Mouse (Mus musculus) kidney, postnatal 0 days (tissue): ENCODE measurements around the gene Ugdh. TPM values are rescaled to one million over a fixed set of nuclear protein-coding genes. Genes with fewer than 3 reads are reported as not detected.
A peak's percentile ranks its signal among the peaks of the same experiment; 100 is the strongest.
"Not testable (repeated sequence)": the region's sequence is repeated elsewhere in the genome, so short reads cannot be mapped to it uniquely, and the experiment has no call there.

Source experiments
- ATAC-seq: fragments of 200-750 bp; cut with Nextera tagmentation; replicated peaks from 2 replicates; pipeline ENCODE4 v1.8.0; 2017; ENCODE audit warnings: low read depth, moderate number of reproducible peaks, moderate TSS enrichment, moderate library complexity; ENCODE audit not compliant: low FRiP score
- DNase-seq: peaks from one replicate; pipeline ENCODE4 v3.0.0-alpha.2; 2016; ENCODE audit warnings: low spot score
- H3K27ac ChIP-seq: fragments of 300-500 bp; sonication (generic); 2 replicates; pipeline ENCODE4 v1.5.1; 2014; ENCODE audit warnings: mild to moderate bottlenecking
- H3K27me3 ChIP-seq: fragments of 300-500 bp; sonication (generic); 2 replicates; pipeline ENCODE4 v1.6.1; 2014; ENCODE audit warnings: low read length, mixed read lengths; ENCODE audit not compliant: insufficient read depth
- H3K36me3 ChIP-seq: fragments of 300-500 bp; sonication (generic); 2 replicates; pipeline ENCODE4 v1.6.1; 2014; ENCODE audit warnings: low read length, mixed read lengths; ENCODE audit not compliant: insufficient read depth
- H3K4me1 ChIP-seq: fragments of 300-500 bp; sonication (generic); replicated peaks from 2 replicates; pipeline ENCODE4 v1.6.1; 2014; ENCODE audit warnings: antibody characterized with exemption, low read length, mixed read lengths; ENCODE audit not compliant: insufficient read depth
- H3K4me2 ChIP-seq: fragments of 300-500 bp; sonication (generic); 2 replicates; pipeline ENCODE4 v1.6.1; 2014; ENCODE audit warnings: mild to moderate bottlenecking, low read length, moderate library complexity, mixed read lengths
- H3K4me3 ChIP-seq: fragments of 300-500 bp; sonication (generic); replicated peaks from 2 replicates; pipeline ENCODE4 v1.5.1; 2014; ENCODE audit warnings: low read depth, low read length
- H3K9ac ChIP-seq: fragments of 300-500 bp; sonication (generic); 2 replicates; pipeline ENCODE4 v1.6.1; 2014; ENCODE audit warnings: low read depth, low read length
- H3K9me3 ChIP-seq: fragments of 300-500 bp; sonication (generic); replicated peaks from 2 replicates; pipeline ENCODE4 v1.6.1; 2016; ENCODE audit warnings: low read length, inconsistent platforms, mixed read lengths
- CTCF ChIP-seq: IDR thresholded peaks from 2 replicates; pipeline ENCODE4 v1.5.1; 2016; ENCODE audit warnings: antibody characterized with exemption, low read depth, mild to moderate bottlenecking, moderate library complexity
- WGBS: fragments of 180-500 bp; shearing (Covaris S2); extraction: QIAGEN DNeasy Blood & Tissue Kit; methylation state at CpG from one replicate; pipeline ENCODE4 v1.1.7; 2014; 5-methylcytosine and 5-hydroxymethylcytosine counted together
- polyA plus RNA-seq: library from polyadenylated mRNA; unstranded; fragments of >200 nt; fragmentation: Nextera tagmentation; extraction: Ambion mirVana; gene quantifications from 2 replicates; pipeline ENCODE4 v1.2.1, GENCODE M21; 2015

The Ugdh gene
- polyA plus RNA-seq, result 94.5 and 103 TPM in 2 replicates

GRCm38 (mm10) chr5:65435806-65436561, at the start of gene Ugdh:
Ugdh (minus strand) TSS chr5:65435949.
- H3K4me3 ChIP-seq, result peak within 1 kb of the TSS; percentile 77
- peak; percentile 9; the same call in 1 of the 2 replicates for TF ChIP-seq CTCF
- DNase-seq (peak; percentile 99), ATAC-seq (peak; percentile 98)
- WGBS, result under 1% methylated on average over 51 of the region's 51 CpGs
- H3K27ac ChIP-seq, result peak within 1 kb of the TSS; percentile 94
- no peaks in the 10 kb centered on the region for H3K27me3 ChIP-seq
- H3K4me1 ChIP-seq, result no peaks in the 10 kb centered on the region
- H3K4me2 ChIP-seq, result peak within 1 kb of the TSS; percentile 68
- H3K36me3 ChIP-seq, result no peaks in the 10 kb centered on the region
- peak within 1 kb of the TSS; percentile 78 for H3K9ac ChIP-seq
- no peaks in the 10 kb centered on the region for H3K9me3 ChIP-seq

- DNase-seq (no peak), ATAC-seq (no peak)
- Histone ChIP-seq H3K9ac (no peak overlapping the region), H3K4me1 (0 out of 2 replicates have a peak, but pooled peaks cover 3% of the 10 kb centered on the region), H3K36me3 (no peaks in the 10 kb centered on the region), H3K4me3 (no peak overlapping the region), H3K4me2 (no peak overlapping the region), H3K27me3 (no peaks in the 10 kb centered on the region), H3K9me3 (no peaks in the 10 kb centered on the region), H3K27ac (no peak overlapping the region)
- WGBS, result 81% methylated on average over 4 of the region's 4 CpGs
- TF ChIP-seq CTCF, result no peak
Observed at GRCm38 (mm10) chr5:65482996-65483395, 47.2 kb upstream of the Ugdh start.

GRCm38 (mm10) chr5:65480511-65480910, 44.8 kb upstream of the Ugdh start:
- DNase-seq (no peak), ATAC-seq (no peak)
- no peaks in the 10 kb centered on the region for H3K4me1 ChIP-seq
- no peak overlapping the region for H3K27ac ChIP-seq
- H3K4me3 ChIP-seq, result no peak overlapping the region
- H3K4me2 ChIP-seq, result no peak overlapping the region
- no peaks in the 10 kb centered on the region for H3K27me3 ChIP-seq
- H3K9me3 ChIP-seq, result no peaks in the 10 kb centered on the region
- H3K9ac ChIP-seq, result no peak overlapping the region
- H3K36me3 ChIP-seq, result no peaks in the 10 kb centered on the region
- TF ChIP-seq CTCF, result no peak
- 71% methylated on average over 4 of the region's 4 CpGs for WGBS

GRCm38 (mm10) chr5:65479681-65480445, 44.1 kb upstream of the Ugdh start:
- H3K4me3 ChIP-seq, result no peak overlapping the region
- WGBS, result 87% methylated on average over 9 of the region's 9 CpGs
- no peaks in the 10 kb centered on the region for H3K27me3 ChIP-seq
- DNase-seq (no peak), ATAC-seq (no peak)
- H3K36me3 ChIP-seq, result no peaks in the 10 kb centered on the region
- no peaks in the 10 kb centered on the region for H3K4me1 ChIP-seq
- no peaks in the 10 kb centered on the region for H3K9me3 ChIP-seq
- H3K9ac ChIP-seq, result no peak overlapping the region
- H3K4me2 ChIP-seq, result no peak overlapping the region
- no peak overlapping the region for H3K27ac ChIP-seq
- no peak for TF ChIP-seq CTCF

- H3K27ac ChIP-seq, result no peak overlapping the region
- H3K4me3 ChIP-seq, result no peak overlapping the region
- no peaks in the 10 kb centered on the region for H3K9me3 ChIP-seq
- H3K27me3 ChIP-seq, result no peaks in the 10 kb centered on the region
- peak; percentile 37 for DNase-seq
- no peak for ATAC-seq
- WGBS, result 74% methylated on average over 4 of the region's 4 CpGs
- H3K9ac ChIP-seq, result no peak overlapping the region
- no peaks in the 10 kb centered on the region for H3K36me3 ChIP-seq
- H3K4me1 ChIP-seq, result no peaks in the 10 kb centered on the region
- TF ChIP-seq CTCF, result peak; percentile 60
- H3K4me2 ChIP-seq, result no peak overlapping the region
Observed at GRCm38 (mm10) chr5:65478224-65478623, 42.5 kb upstream of the Ugdh start.

GRCm38 (mm10) chr5:65476739-65477138, 41.0 kb upstream of the Ugdh start:
- not testable (repeated sequence) for H3K9me3 ChIP-seq, H3K4me2 ChIP-seq, H3K27me3 ChIP-seq, H3K27ac ChIP-seq, H3K4me1 ChIP-seq, DNase-seq, H3K4me3 ChIP-seq, ATAC-seq, H3K36me3 ChIP-seq, H3K9ac ChIP-seq
- WGBS, result 100% methylated on average over 4 of the region's 4 CpGs
